Mouse (Mus musculus) neural tube, embryonic 11.5 days (tissue): ENCODE measurements at regions not wholly inside any gene's neighbourhood (a gene's known extent, or its start where the extent isn't known, plus 50 kb on each side); places are given as distances from the start of the nearest gene placed in this dataset.

Source experiments
- ATAC-seq: fragments of 200-750 bp; cut with Nextera tagmentation; 2 replicates; pipeline ENCODE4 v1.8.0; 2017; ENCODE audit warnings: moderate number of reproducible peaks, mild to moderate bottlenecking, moderate TSS enrichment, moderate library complexity; ENCODE audit not compliant: insufficient read depth, low FRiP score, low TSS enrichment
- DNase-seq: peaks from one replicate; pipeline ENCODE4 v3.0.0-alpha.2; 2015; ENCODE audit warnings: low spot score
- H3K27ac ChIP-seq: fragments of 300-500 bp; sonication (generic); 2 replicates; pipeline ENCODE4 v1.5.1; 2014; ENCODE audit warnings: low read depth, mild to moderate bottlenecking, low read length
- H3K27me3 ChIP-seq: fragments of 300-500 bp; sonication (generic); 2 replicates; pipeline ENCODE4 v1.6.1; 2014; ENCODE audit warnings: mild to moderate bottlenecking, low read length, mixed read lengths; ENCODE audit not compliant: control insufficient read depth, insufficient read depth
- H3K36me3 ChIP-seq: fragments of 300-500 bp; sonication (generic); 2 replicates; pipeline ENCODE4 v1.6.1; 2014; ENCODE audit warnings: mild to moderate bottlenecking, low read length, moderate library complexity, mixed read lengths; ENCODE audit not compliant: control insufficient read depth, insufficient read depth
- H3K4me1 ChIP-seq: fragments of 300-500 bp; sonication (generic); 2 replicates; pipeline ENCODE4 v1.6.1; 2014; ENCODE audit warnings: low read length, mixed read lengths; ENCODE audit not compliant: control insufficient read depth, insufficient read depth
- H3K4me2 ChIP-seq: fragments of 300-500 bp; sonication (generic); 2 replicates; pipeline ENCODE4 v1.6.1; 2014; ENCODE audit warnings: low read depth, mild to moderate bottlenecking, moderate library complexity
- H3K4me3 ChIP-seq: fragments of 300-500 bp; sonication (generic); 2 replicates; pipeline ENCODE4 v1.5.1; 2014; ENCODE audit warnings: low read depth, low read length
- H3K9ac ChIP-seq: fragments of 300-500 bp; sonication (generic); 2 replicates; pipeline ENCODE4 v1.6.1; 2014; ENCODE audit warnings: mild to moderate bottlenecking, low read length
- H3K9me3 ChIP-seq: fragments of 300-500 bp; sonication (generic); 2 replicates; pipeline ENCODE4 v1.6.1; 2016; ENCODE audit warnings: low read length; ENCODE audit not compliant: control insufficient read depth
- WGBS: fragments of 180-500 bp; shearing (Covaris S2); extraction: QIAGEN DNeasy Blood & Tissue Kit; methylation state at CpG from one replicate; pipeline ENCODE4 v1.1.7; 2014; 5-methylcytosine and 5-hydroxymethylcytosine counted together

GRCm38 (mm10) chr16:91970461-91970860 is 87.6 kb upstream of the Mrps6 start:
- Histone ChIP-seq H3K9ac (no peak overlapping the region), H3K4me1 (no peaks in the 10 kb centered on the region), H3K36me3 (no peaks in the 10 kb centered on the region), H3K9me3 (no peaks in the 10 kb centered on the region), H3K27me3 (no peaks in the 10 kb centered on the region), H3K27ac (no peak overlapping the region), H3K4me2 (no peak overlapping the region), H3K4me3 (no peak overlapping the region)
- ATAC-seq (no peak), DNase-seq (no peak)
- WGBS = 90% methylated on average over 4 of the region's 4 CpGs

GRCm38 (mm10) chr16:91973183-91973582 is 84.9 kb upstream of the Mrps6 start:
- Histone ChIP-seq H3K4me3 (no peak overlapping the region), H3K4me2 (no peak overlapping the region), H3K9ac (no peak overlapping the region), H3K36me3 (no peaks in the 10 kb centered on the region), H3K4me1 (no peaks in the 10 kb centered on the region), H3K9me3 (no peaks in the 10 kb centered on the region), H3K27ac (no peak overlapping the region), H3K27me3 (no peaks in the 10 kb centered on the region)
- WGBS = 93% methylated on average over 8 of the region's 9 CpGs
- ATAC-seq (no peak), DNase-seq (no peak)

- 74% methylated on average over 8 of the region's 8 CpGs for WGBS
- no peaks in the 10 kb centered on the region for H3K9me3 ChIP-seq
- no peak overlapping the region for H3K4me3 ChIP-seq
- DNase-seq = no peak
- no peak for ATAC-seq
- H3K4me1 ChIP-seq = no peaks in the 10 kb centered on the region
- H3K27ac ChIP-seq = no peak overlapping the region
- H3K36me3 ChIP-seq = no peaks in the 10 kb centered on the region
- no peak overlapping the region for H3K9ac ChIP-seq
- no peaks in the 10 kb centered on the region for H3K27me3 ChIP-seq
- no peak overlapping the region for H3K4me2 ChIP-seq
Observed at GRCm38 (mm10) chr16:91976194-91976805, 81.8 kb upstream of the Mrps6 start.

GRCm38 (mm10) chr16:91978423-91978822 is 79.6 kb upstream of the Mrps6 start:
- H3K4me2 ChIP-seq = no peak overlapping the region
- no peak overlapping the region for H3K27ac ChIP-seq
- 24% methylated on average over 4 of the region's 4 CpGs for WGBS

GRCm38 (mm10) chr16:91978846-91979245 is 79.2 kb upstream of the Mrps6 start:
- Histone ChIP-seq H3K4me3 (no peak overlapping the region), H3K9me3 (no peaks in the 10 kb centered on the region), H3K27me3 (no peaks in the 10 kb centered on the region), H3K36me3 (no peaks in the 10 kb centered on the region), H3K27ac (no peak overlapping the region), H3K4me2 (no peak overlapping the region), H3K4me1 (no peaks in the 10 kb centered on the region), H3K9ac (no peak overlapping the region)
- 39% methylated on average over 5 of the region's 5 CpGs for WGBS
- ATAC-seq = no peak
- no peak for DNase-seq

More at GRCm38 (mm10) chr16:91978423-91978822, 79.6 kb upstream of the Mrps6 start:
- no peak overlapping the region for H3K4me3 ChIP-seq
- ATAC-seq = no peak
- no peaks in the 10 kb centered on the region for H3K27me3 ChIP-seq
- H3K9me3 ChIP-seq = no peaks in the 10 kb centered on the region
- no peaks in the 10 kb centered on the region for H3K4me1 ChIP-seq
- no peak for DNase-seq
- no peak overlapping the region for H3K9ac ChIP-seq
- no peaks in the 10 kb centered on the region for H3K36me3 ChIP-seq

- DNase-seq (no peak), ATAC-seq (no peak)
- H3K27me3 ChIP-seq = no peaks in the 10 kb centered on the region
Observed at GRCm38 (mm10) chr16:91980482-91980881, 77.6 kb upstream of the Mrps6 start.

GRCm38 (mm10) chr16:91985211-91985610 is 72.9 kb upstream of the Mrps6 start:
- Histone ChIP-seq H3K36me3 (no peaks in the 10 kb centered on the region), H3K27me3 (no peaks in the 10 kb centered on the region), H3K9ac (no peak overlapping the region), H3K4me3 (no peak overlapping the region), H3K4me2 (no peak overlapping the region), H3K4me1 (no peaks in the 10 kb centered on the region), H3K27ac (no peak overlapping the region), H3K9me3 (no peaks in the 10 kb centered on the region)
- 92% methylated on average over 12 of the region's 12 CpGs for WGBS
- DNase-seq (no peak), ATAC-seq (no peak)

More at GRCm38 (mm10) chr16:91980482-91980881, 77.6 kb upstream of the Mrps6 start:
- Histone ChIP-seq H3K27ac (no peak overlapping the region), H3K4me3 (no peak overlapping the region), H3K4me1 (no peaks in the 10 kb centered on the region), H3K4me2 (no peak overlapping the region), H3K9ac (no peak overlapping the region), H3K36me3 (no peaks in the 10 kb centered on the region), H3K9me3 (no peaks in the 10 kb centered on the region)
- 88% methylated on average over 6 of the region's 6 CpGs for WGBS

- H3K27me3 ChIP-seq = no peaks in the 10 kb centered on the region
- no peaks in the 10 kb centered on the region for H3K9me3 ChIP-seq
- H3K9ac ChIP-seq = no peak overlapping the region
- no peaks in the 10 kb centered on the region for H3K36me3 ChIP-seq
- DNase-seq (no peak), ATAC-seq (no peak)
- no peak overlapping the region for H3K27ac ChIP-seq
- WGBS = 93% methylated on average over 4 of the region's 4 CpGs
- no peak overlapping the region for H3K4me2 ChIP-seq
- H3K4me3 ChIP-seq = no peak overlapping the region
- H3K4me1 ChIP-seq = no peaks in the 10 kb centered on the region
Observed at GRCm38 (mm10) chr16:91989332-91989731, 68.7 kb upstream of the Mrps6 start.

- peak; percentile 62 for DNase-seq
- no peaks in the 10 kb centered on the region for H3K36me3 ChIP-seq
- no peaks in the 10 kb centered on the region for H3K27me3 ChIP-seq
- no peak for ATAC-seq
- no peak overlapping the region for H3K4me2 ChIP-seq
- WGBS = 25% methylated on average over 13 of the region's 13 CpGs
- no peak overlapping the region for H3K9ac ChIP-seq
- no peak overlapping the region for H3K4me3 ChIP-seq
- H3K9me3 ChIP-seq = no peaks in the 10 kb centered on the region
- H3K27ac ChIP-seq = no peak overlapping the region; the same call in 1 of the 2 replicates
- no peaks in the 10 kb centered on the region for H3K4me1 ChIP-seq
Observed at GRCm38 (mm10) chr16:91995459-91996190, 62.4 kb upstream of the Mrps6 start.
